Mouse (Mus musculus): ENCODE results near the gene Tcam1. TPM values are rescaled to one million over a fixed set of nuclear protein-coding genes. Genes with fewer than 3 reads are reported as not detected.

Tcam1 gene
- polyA plus RNA-seq, 1 experiment from 2014 or later, result 0.05 TPM

GRCm38 (mm10) chr11:106318406-106319366, 42.2 kb downstream of the Tcam1 start:
- no peaks in the 10 kb centered on the region for H3K36me3 ChIP-seq
- 61% methylated on average over 21 of the region's 21 CpGs for WGBS
- H3K4me2 ChIP-seq, result no peak overlapping the region
- H3K27me3 ChIP-seq (replicated peaks), result no peaks in the 10 kb centered on the region
- H3K4me3 ChIP-seq, result no peak overlapping the region
- peaks cover 9% of the 10 kb centered on the region for H3K4me1 ChIP-seq (replicated peaks)
- H3K9me3 ChIP-seq (replicated peaks), result no peaks in the 10 kb centered on the region
- H3K9ac ChIP-seq, result no peak overlapping the region
- no peak for ATAC-seq (ENCODE audit: insufficient number of reproducible peaks, low FRiP score)
- no peak overlapping the region for H3K27ac ChIP-seq (ENCODE audit: poor library complexity, severe bottlenecking)

GRCm38 (mm10) chr11:106324858-106325257, 48.4 kb downstream of the Tcam1 start:
- H3K27me3 ChIP-seq (replicated peaks), result no peaks in the 10 kb centered on the region
- H3K36me3 ChIP-seq, result no peaks in the 10 kb centered on the region
- WGBS, result 72% methylated on average over 5 of the region's 5 CpGs
- peaks cover 27% of the 10 kb centered on the region for H3K4me1 ChIP-seq (replicated peaks)
- no peak for ATAC-seq (ENCODE audit: insufficient number of reproducible peaks, low FRiP score)
- no peaks in the 10 kb centered on the region for H3K9me3 ChIP-seq (replicated peaks)
- no peak overlapping the region for H3K9ac ChIP-seq
- no peak overlapping the region for H3K4me2 ChIP-seq
- no peak overlapping the region for H3K27ac ChIP-seq (ENCODE audit: poor library complexity, severe bottlenecking)
- no peak overlapping the region for H3K4me3 ChIP-seq

GRCm38 (mm10) chr11:106325566-106326206, 49.2 kb downstream of the Tcam1 start:
- Histone ChIP-seq H3K4me3 (no peak overlapping the region), H3K27me3 (replicated peaks) (no peaks in the 10 kb centered on the region), H3K9ac (no peak overlapping the region), H3K9me3 (replicated peaks) (no peaks in the 10 kb centered on the region), H3K4me1 (replicated peaks) (peaks cover 29% of the 10 kb centered on the region), H3K4me2 (no peak overlapping the region), H3K27ac (ENCODE audit: poor library complexity, severe bottlenecking) (no peak overlapping the region), H3K36me3 (no peaks in the 10 kb centered on the region)
- no peak for ATAC-seq (ENCODE audit: insufficient number of reproducible peaks, low FRiP score)
- 63% methylated on average over 8 of the region's 8 CpGs for WGBS

- Histone ChIP-seq H3K4me3 (no peak overlapping the region), H3K36me3 (no peaks in the 10 kb centered on the region), H3K4me2 (no peak overlapping the region), H3K9ac (no peak overlapping the region), H3K27ac (ENCODE audit: poor library complexity, severe bottlenecking) (no peak overlapping the region), H3K9me3 (replicated peaks) (no peaks in the 10 kb centered on the region), H3K27me3 (replicated peaks) (no peaks in the 10 kb centered on the region), H3K4me1 (replicated peaks) (peaks cover 29% of the 10 kb centered on the region)
- no peak for ATAC-seq (ENCODE audit: insufficient number of reproducible peaks, low FRiP score)
- whole genome bisulfite sequencing, result 64% methylated on average over 8 of the region's 8 CpGs
These were observed 50.0 kb downstream of the Tcam1 start for GRCm38 (mm10) chr11:106326475-106326874.

- 23% methylated on average over 5 of the region's 5 CpGs for WGBS
- Histone ChIP-seq H3K27ac (ENCODE audit: poor library complexity, severe bottlenecking) (no peak overlapping the region), H3K9ac (no peak overlapping the region), H3K4me2 (peak overlapping the region; percentile 36; the same call in 1 of the 2 replicates), H3K27me3 (replicated peaks) (no peaks in the 10 kb centered on the region), H3K36me3 (no peaks in the 10 kb centered on the region), H3K9me3 (replicated peaks) (no peaks in the 10 kb centered on the region), H3K4me3 (no peak overlapping the region), H3K4me1 (replicated peaks) (peaks cover 40% of the 10 kb centered on the region)
- ATAC-seq (ENCODE audit: insufficient number of reproducible peaks, low FRiP score), result no peak
These were observed 52.0 kb downstream of the Tcam1 start for GRCm38 (mm10) chr11:106328521-106328920.

GRCm38 (mm10) chr11:106329128-106329527, 52.7 kb downstream of the Tcam1 start:
- WGBS, result 22% methylated on average over 6 of the region's 6 CpGs
- H3K36me3 ChIP-seq, result no peaks in the 10 kb centered on the region
- peak overlapping the region; percentile 69 for H3K27ac ChIP-seq (ENCODE audit: poor library complexity, severe bottlenecking)
- peak overlapping the region; percentile 36 for H3K4me2 ChIP-seq
- no peak overlapping the region for H3K4me3 ChIP-seq
- no peaks in the 10 kb centered on the region for H3K9me3 ChIP-seq (replicated peaks)
- ATAC-seq (ENCODE audit: insufficient number of reproducible peaks, low FRiP score), result no peak
- no peak overlapping the region for H3K9ac ChIP-seq
- no peaks in the 10 kb centered on the region for H3K27me3 ChIP-seq (replicated peaks)
- H3K4me1 ChIP-seq (replicated peaks), result peaks cover 45% of the 10 kb centered on the region

GRCm38 (mm10) chr11:106329682-106330081, 53.2 kb downstream of the Tcam1 start:
- H3K27me3 ChIP-seq (replicated peaks), result no peaks in the 10 kb centered on the region
- no peak overlapping the region for H3K4me3 ChIP-seq
- H3K36me3 ChIP-seq, result no peaks in the 10 kb centered on the region
- WGBS, result 58% methylated on average over 7 of the region's 7 CpGs
- peaks cover 46% of the 10 kb centered on the region for H3K4me1 ChIP-seq (replicated peaks)
- H3K27ac ChIP-seq (ENCODE audit: poor library complexity, severe bottlenecking), result peak overlapping the region; percentile 69
- H3K4me2 ChIP-seq, result peak overlapping the region; percentile 36
- no peak for ATAC-seq (ENCODE audit: insufficient number of reproducible peaks, low FRiP score)
- no peak overlapping the region for H3K9ac ChIP-seq
- H3K9me3 ChIP-seq (replicated peaks), result no peaks in the 10 kb centered on the region

- H3K4me2 ChIP-seq, result no peak overlapping the region
- 46% methylated on average over 4 of the region's 4 CpGs for WGBS
- H3K9ac ChIP-seq, result no peak overlapping the region
- no peak for ATAC-seq (ENCODE audit: insufficient number of reproducible peaks, low FRiP score)
- H3K27ac ChIP-seq (ENCODE audit: poor library complexity, severe bottlenecking), result 0 out of 2 replicates have a peak overlapping the region, but pooled peaks have one; percentile 15
- no peaks in the 10 kb centered on the region for H3K9me3 ChIP-seq (replicated peaks)
- peaks cover 36% of the 10 kb centered on the region for H3K4me1 ChIP-seq (replicated peaks)
- H3K36me3 ChIP-seq, result no peaks in the 10 kb centered on the region
- 0 out of 2 replicates have a peak, but pooled peaks cover 5% of the 10 kb centered on the region for H3K27me3 ChIP-seq (replicated peaks)
- no peak overlapping the region for H3K4me3 ChIP-seq
These were observed 56.0 kb downstream of the Tcam1 start for GRCm38 (mm10) chr11:106332458-106332857.

- H3K4me2 ChIP-seq, result no peak overlapping the region
- H3K4me1 ChIP-seq (replicated peaks), result peaks cover 27% of the 10 kb centered on the region
- H3K9me3 ChIP-seq (replicated peaks), result no peaks in the 10 kb centered on the region
- H3K27ac ChIP-seq (ENCODE audit: poor library complexity, severe bottlenecking), result no peak overlapping the region
- WGBS, result 7% methylated on average over 2 of the region's 2 CpGs
- no peak overlapping the region for H3K4me3 ChIP-seq
- no peak overlapping the region for H3K9ac ChIP-seq
- no peak for ATAC-seq (ENCODE audit: insufficient number of reproducible peaks, low FRiP score)
- no peaks in the 10 kb centered on the region for H3K36me3 ChIP-seq
- 0 out of 2 replicates have a peak, but pooled peaks cover 5% of the 10 kb centered on the region for H3K27me3 ChIP-seq (replicated peaks)
These were observed 57.6 kb downstream of the Tcam1 start for GRCm38 (mm10) chr11:106334066-106334465.

GRCm38 (mm10) chr11:106338029-106338428, 61.6 kb downstream of the Tcam1 start:
- no peak for ATAC-seq (ENCODE audit: insufficient number of reproducible peaks, low FRiP score)
- 76% methylated on average over 5 of the region's 5 CpGs for WGBS
- Histone ChIP-seq H3K9me3 (replicated peaks) (no peaks in the 10 kb centered on the region), H3K27ac (ENCODE audit: poor library complexity, severe bottlenecking) (no peak overlapping the region), H3K4me1 (replicated peaks) (peaks cover 15% of the 10 kb centered on the region), H3K9ac (no peak overlapping the region), H3K4me2 (no peak overlapping the region), H3K27me3 (replicated peaks) (0 out of 2 replicates have a peak, but pooled peaks cover 5% of the 10 kb centered on the region), H3K4me3 (no peak overlapping the region), H3K36me3 (no peaks in the 10 kb centered on the region)
